Mouse (Mus musculus): ENCODE data around the gene Prc1.
"Not testable (repeated sequence)": the region's sequence is repeated elsewhere in the genome, so short reads cannot be mapped to it uniquely, and the experiment has no call there.

The Prc1 gene

GRCm38 (mm10) chr7:80285725-80286124, 8.5 kb upstream of the Prc1 start:
- no peak for DNase-seq (ENCODE audit: low read depth, low spot score)

- no peak for DNase-seq (ENCODE audit: low read depth, low spot score)
Observed at GRCm38 (mm10) chr7:80287736-80288135, 6.5 kb upstream of the Prc1 start.

GRCm38 (mm10) chr7:80294764-80295648, 756 bp downstream of the Prc1 start:
- peak; percentile 39 for DNase-seq (ENCODE audit: low read depth, low spot score)

GRCm38 (mm10) chr7:80296462-80296861, 2.2 kb downstream of the Prc1 start:
- DNase-seq (ENCODE audit: low read depth, low spot score) = no peak

GRCm38 (mm10) chr7:80297041-80297440, 2.8 kb downstream of the Prc1 start:
- peak; percentile 27 for DNase-seq (ENCODE audit: low read depth, low spot score)

- peak; percentile 56 for DNase-seq (ENCODE audit: low read depth, low spot score)
Observed at GRCm38 (mm10) chr7:80298754-80299153, 4.5 kb downstream of the Prc1 start.

GRCm38 (mm10) chr7:80299568-80299967, 5.3 kb downstream of the Prc1 start:
- peak; percentile 26 for DNase-seq (ENCODE audit: low read depth, low spot score)

GRCm38 (mm10) chr7:80301522-80301921, 7.3 kb downstream of the Prc1 start:
- DNase-seq (ENCODE audit: low read depth, low spot score) = no peak

GRCm38 (mm10) chr7:80307766-80308165, 13.5 kb downstream of the Prc1 start:
- no peak for DNase-seq (ENCODE audit: low read depth, low spot score)

GRCm38 (mm10) chr7:80310771-80311170, 16.5 kb downstream of the Prc1 start:
- DNase-seq (ENCODE audit: low read depth, low spot score) = no peak

GRCm38 (mm10) chr7:80315733-80316132, 21.5 kb downstream of the Prc1 start:
- no peak for DNase-seq (ENCODE audit: low read depth, low spot score)

GRCm38 (mm10) chr7:80317439-80318115, 23.3 kb downstream of the Prc1 start:
- no peak for DNase-seq (ENCODE audit: low read depth, low spot score)

- DNase-seq (ENCODE audit: low read depth, low spot score) = no peak
Observed at GRCm38 (mm10) chr7:80318670-80319069, 24.4 kb downstream of the Prc1 start.

- no peak for DNase-seq (ENCODE audit: low read depth, low spot score)
Observed at GRCm38 (mm10) chr7:80319846-80320496, 25.7 kb downstream of the Prc1 start.

- no peak for DNase-seq (ENCODE audit: low read depth, low spot score)
Observed at GRCm38 (mm10) chr7:80323336-80323735, 29.1 kb downstream of the Prc1 start.

GRCm38 (mm10) chr7:80324043-80324815, 30.0 kb downstream of the Prc1 start, which contains the start of gene Rccd1:
Gene Rccd1, minus strand, starts transcription at chr7:80324454.
- peak; percentile 98 for DNase-seq (ENCODE audit: low read depth, low spot score)

GRCm38 (mm10) chr7:80324816-80325119, 30.5 kb downstream of the Prc1 start:
- DNase-seq (ENCODE audit: low read depth, low spot score) = not testable (repeated sequence)

GRCm38 (mm10) chr7:80325292-80325868, 31.1 kb downstream of the Prc1 start:
- peak; percentile 21 for DNase-seq (ENCODE audit: low read depth, low spot score)

GRCm38 (mm10) chr7:80326076-80326475, 31.8 kb downstream of the Prc1 start:
- DNase-seq (ENCODE audit: low read depth, low spot score) = no peak

- no peak for DNase-seq (ENCODE audit: low read depth, low spot score)
Observed at GRCm38 (mm10) chr7:80330278-80330677, 36.0 kb downstream of the Prc1 start.

GRCm38 (mm10) chr7:80331433-80331832, 37.2 kb downstream of the Prc1 start:
- DNase-seq (ENCODE audit: low read depth, low spot score) = no peak

All from 3T3-L1 (cell line).